In genomic region chr11:4543746-4544626, GRCm38 (mm10) we compare ENCODE assay signal across 20 mouse cellular contexts. TPM values are rescaled to one million over a fixed set of nuclear protein-coding genes. Genes with fewer than 3 reads are reported as not detected.
DNase-seq lines count a peak whose midpoint lies in the region; ATAC-seq and TF ChIP-seq lines count a peak whose summit lies in the region.
"Had no signal": no experiment of that assay in that cellular context is flagged by ENCODE, and none has a peak within 500 bp of the region (broad histone marks: within the 10 kb centered on the region; RNA-seq: fewer than 3 reads in every experiment).

No protein-coding gene starts in this region.

- TF ChIP-seq RAD21 in CH12.LX (IDR thresholded peaks at IDR 0.05; ENCODE audit: low read depth, low read length) = no peak

- H3K79me2 ChIP-seq in CH12.LX (replicated peaks; ENCODE audit: control insufficient read depth, extremely low read depth, insufficient read depth, poor library complexity, severe bottlenecking) = peaks cover 39% of the 10 kb centered on the region

- H3K9me3 ChIP-seq in embryonic facial prominence, embryonic 14.5 days (ENCODE audit: control insufficient read depth, low read length) = no peaks in the 10 kb centered on the region
- H3K9me3 ChIP-seq in embryonic facial prominence, embryonic 10.5 days = no peaks in the 10 kb centered on the region
- H3K9me3 ChIP-seq in CH12.LX (replicated peaks; ENCODE audit: low read length) = no peaks in the 10 kb centered on the region
- H3K9me3 ChIP-seq in liver, embryonic 12.5 days (replicated peaks) = no peaks in the 10 kb centered on the region
- H3K9me3 ChIP-seq in megakaryocyte, embryonic 14.5 days = no peaks in the 10 kb centered on the region
- H3K9me3 ChIP-seq: kidney, embryonic 15.5 days; midbrain, embryonic 13.5 days; neural tube, embryonic 15.5 days had no signal

- H3K4me2 ChIP-seq in embryonic facial prominence, embryonic 14.5 days (ENCODE audit: low read depth, low read length) = no peak overlapping the region
- peak overlapping the region; percentile 56; the same call in 1 of the 2 replicates for H3K4me2 ChIP-seq in CH12.LX (ENCODE audit: insufficient read depth, low read depth, poor library complexity, severe bottlenecking)
- H3K4me2 ChIP-seq in liver, embryonic 12.5 days = peak overlapping the region; percentile 60
- H3K4me2 ChIP-seq: kidney, embryonic 15.5 days; midbrain, embryonic 13.5 days; neural tube, embryonic 15.5 days had no signal

- TF ChIP-seq POLR2A in CH12.LX (IDR thresholded peaks at IDR 0.05; ENCODE audit: low read depth, low read length) = no peak

- H3K9ac ChIP-seq in embryonic facial prominence, embryonic 14.5 days (ENCODE audit: low read depth, low read length) = no peak overlapping the region
- peak overlapping the region; percentile 44; the same call in 1 of the 2 replicates for H3K9ac ChIP-seq in CH12.LX (ENCODE audit: insufficient read depth, low read depth)
- peak overlapping the region; percentile 62 for H3K9ac ChIP-seq in liver, embryonic 12.5 days
- H3K9ac ChIP-seq: kidney, embryonic 15.5 days; midbrain, embryonic 13.5 days; neural tube, embryonic 15.5 days had no signal

- H3K27ac ChIP-seq in embryonic facial prominence, embryonic 14.5 days (replicated peaks; ENCODE audit: low read depth, low read length) = 0 out of 2 replicates have a peak overlapping the region, but pooled peaks have one; percentile 2
- H3K27ac ChIP-seq in embryonic facial prominence, embryonic 10.5 days (replicated peaks) = no peak overlapping the region
- no peak overlapping the region for H3K27ac ChIP-seq in CH12.LX (ENCODE audit: insufficient read depth, low read depth)
- peak overlapping the region; percentile 93 for H3K27ac ChIP-seq in liver, embryonic 12.5 days
- H3K27ac ChIP-seq: kidney, embryonic 15.5 days; midbrain, embryonic 13.5 days; neural tube, embryonic 15.5 days had no signal

- H3K27me3 ChIP-seq in embryonic facial prominence, embryonic 14.5 days (replicated peaks; ENCODE audit: control insufficient read depth, insufficient read depth, low read length) = no peaks in the 10 kb centered on the region
- H3K27me3 ChIP-seq in embryonic facial prominence, embryonic 10.5 days (replicated peaks; ENCODE audit: low read depth, poor library complexity, severe bottlenecking) = no peaks in the 10 kb centered on the region
- H3K27me3 ChIP-seq in CH12.LX (replicated peaks) = no peaks in the 10 kb centered on the region
- H3K27me3 ChIP-seq in liver, embryonic 12.5 days (replicated peaks) = no peaks in the 10 kb centered on the region
- no peaks in the 10 kb centered on the region for H3K27me3 ChIP-seq in megakaryocyte, embryonic 14.5 days (replicated peaks)
- H3K27me3 ChIP-seq: kidney, embryonic 15.5 days; midbrain, embryonic 13.5 days; neural tube, embryonic 15.5 days; Patski had no signal

- no peak for ATAC-seq in embryonic facial prominence, embryonic 14.5 days (ENCODE audit: low read depth)
- ATAC-seq in liver, embryonic 12.5 days = no peak
- ATAC-seq: activated CD4-positive, CD25-positive, alpha-beta regulatory T cell, adult 4 months; forebrain, embryonic 14.5 days; midbrain, embryonic 13.5 days; Patski had no signal

- TF ChIP-seq CTCF in CH12.LX (conservative IDR thresholded peaks at IDR 0.05 in 1 of 2, IDR thresholded peaks at IDR 0.05 in 1 of 2; ENCODE audit: low read depth in 2 of 2, low read length in 2 of 2) = no peak

- WGBS in embryonic facial prominence, embryonic 14.5 days = 77% methylated on average over 7 of the region's 7 CpGs
- 86% methylated on average over 7 of the region's 7 CpGs for whole genome bisulfite sequencing in embryonic facial prominence, embryonic 10.5 days
- WGBS in liver, embryonic 12.5 days (ENCODE audit: insufficient replicate concordance) = 31% methylated on average over 7 of the region's 7 CpGs

- H3K4me1 ChIP-seq in embryonic facial prominence, embryonic 14.5 days (ENCODE audit: control insufficient read depth, insufficient read depth, low read length) = peaks cover 4% of the 10 kb centered on the region; the same call in 1 of the 2 replicates
- H3K4me1 ChIP-seq in embryonic facial prominence, embryonic 10.5 days = peaks cover 20% of the 10 kb centered on the region
- peaks cover 0 to 37% of the 10 kb centered on the region in 2 experiments; a peak in 2 of 4 replicates for H3K4me1 ChIP-seq in CH12.LX (ENCODE audit: control insufficient read depth in 1 of 2, insufficient read depth in 2 of 2)
- H3K4me1 ChIP-seq in liver, embryonic 12.5 days = peaks cover 90% of the 10 kb centered on the region
- H3K4me1 ChIP-seq in megakaryocyte, embryonic 14.5 days = peaks cover 82% of the 10 kb centered on the region
- H3K4me1 ChIP-seq: kidney, embryonic 15.5 days; neural tube, embryonic 15.5 days had no signal

- in situ Hi-C loops in CH12.LX (cut with MboI; ENCODE audit: low pct_ligation_motif_present, low pct_unique_long_range_greater_than_20kb, low sequenced_read_pairs) = no loop called here

- no peak overlapping the region for H3K4me3 ChIP-seq in embryonic facial prominence, embryonic 14.5 days (ENCODE audit: low read depth, low read length)
- no peak overlapping the region for H3K4me3 ChIP-seq in embryonic facial prominence, embryonic 10.5 days
- no peak overlapping the region for H3K4me3 ChIP-seq in CH12.LX (replicated peaks in 1 of 3; ENCODE audit: low read depth in 2 of 3, low read length in 2 of 3, poor library complexity in 1 of 3)
- no peak overlapping the region; the same call in 1 of the 2 replicates for H3K4me3 ChIP-seq in liver, embryonic 12.5 days
- H3K4me3 ChIP-seq in megakaryocyte, embryonic 14.5 days (replicated peaks) = peak overlapping the region; percentile 79
- H3K4me3 ChIP-seq: kidney, embryonic 15.5 days; midbrain, embryonic 13.5 days; myocyte; neural tube, embryonic 15.5 days had no signal

- no peak for DNase-seq in embryonic facial prominence, embryonic 14.5 days (ENCODE audit: low spot score)
- no peak for DNase-seq in embryonic facial prominence, embryonic 10.5 days (ENCODE audit: low spot score)
- DNase-seq in CH12.LX (ENCODE audit: extremely low read depth) = no peak
- no peak for DNase-seq in embryo, embryonic 11 days
- DNase-seq in right cerebral cortex, adult 18-20 months = no peak
- DNase-seq in yolk sac, embryonic 10.5 days (ENCODE audit: low spot score) = no peak
- DNase-seq: adrenal gland, postnatal 25 days; cerebellum, adult 8-10 months; gastrocnemius, postnatal 25 days; lung, postnatal 10 days; thymus, adult 18-20 months had no signal

- dilution Hi-C loops in CH12.LX (cut with MboI; ENCODE audit: extremely low pct_ligation_motif_present, extremely low pct_unique_long_range_greater_than_20kb, low sequenced_read_pairs) = no loop called here

- no peaks in the 10 kb centered on the region for H3K36me3 ChIP-seq in embryonic facial prominence, embryonic 14.5 days (ENCODE audit: control insufficient read depth, insufficient read depth, low read length)
- H3K36me3 ChIP-seq in embryonic facial prominence, embryonic 10.5 days (replicated peaks) = 0 out of 2 replicates have a peak, but pooled peaks cover 4% of the 10 kb centered on the region
- H3K36me3 ChIP-seq in CH12.LX (replicated peaks in 1 of 2; ENCODE audit: control insufficient read depth in 1 of 2, insufficient read depth in 1 of 2, low read length in 1 of 2) = peaks cover 0 to 15% of the 10 kb centered on the region in 2 experiments
- peaks cover 13% of the 10 kb centered on the region for H3K36me3 ChIP-seq in liver, embryonic 12.5 days
- peaks cover 29% of the 10 kb centered on the region for H3K36me3 ChIP-seq in megakaryocyte, embryonic 14.5 days (replicated peaks; ENCODE audit: low read length)
- H3K36me3 ChIP-seq: kidney, embryonic 15.5 days; midbrain, embryonic 13.5 days; neural tube, embryonic 15.5 days had no signal

- no peak for TF ChIP-seq EP300 in CH12.LX (IDR thresholded peaks at IDR 0.05; ENCODE audit: low read length)

TF ChIP-seq in CH12.LX, 34 proteins besides CTCF, POLR2A, EP300 and RAD21:
- TF ChIP-seq JUND (conservative IDR thresholded peaks at IDR 0.05; ENCODE audit: low read depth, low read length) (no peak), MAFK (IDR thresholded peaks at IDR 0.05; ENCODE audit: insufficient replicate concordance, low read length) (no peak), UBTF (IDR thresholded peaks at IDR 0.05; ENCODE audit: low read depth, low read length) (no peak)

RNA-seq across cellular contexts. Expression of gene Mtmr3, which starts 50.7 kb away (rescaled TPM):
- 27.7 and 30.1 TPM in 2 replicates for polyA plus RNA-seq in embryonic facial prominence, embryonic 14.5 days (2014; fragmentation: Nextera tagmentation; extraction: Ambion mirVana)
- 28.2 and 29.2 TPM in 2 replicates for polyA plus RNA-seq in embryonic facial prominence, embryonic 10.5 days (2016; fragmentation: Nextera tagmentation; extraction: Ambion mirVana)
- total RNA-seq in CH12.LX (2012; rRNA removed) (46.3 and 53.8 TPM in 2 replicates), CH12.LX (2014; rRNA removed) (31.7 and 32.6 TPM in 2 replicates)
- polyA plus RNA-seq in CH12.LX (2012; ENCODE audit: insufficient read length, low read depth) = 30.3 and 32.5 TPM in 2 replicates
- 38.8 and 41.4 TPM in 2 replicates for polyA plus RNA-seq in liver, embryonic 12.5 days (2016; fragmentation: Nextera tagmentation; extraction: Ambion mirVana)
- 4.3 and 8.7 TPM in 2 replicates for polyA plus RNA-seq in megakaryocyte, embryonic 14.5 days (2012; ENCODE audit: insufficient read depth, low replicate concordance)

Comparison
In these comparisons a context has a peak if more than half of its experiments do, and no peak if none do; other contexts are left out.
1. H3K27ac ChIP-seq: peak in embryonic facial prominence, embryonic 14.5 days (single experiment) and liver, embryonic 12.5 days (single experiment); none in embryonic facial prominence, embryonic 10.5 days (single experiment) and CH12.LX (single experiment).